Mouse (Mus musculus): ENCODE measurements around the gene Osbpl11. TPM values are rescaled to one million over a fixed set of nuclear protein-coding genes. Genes with fewer than 3 reads are reported as not detected.
"Not testable (repeated sequence)": the region's sequence is repeated elsewhere in the genome, so short reads cannot be mapped to it uniquely, and the experiment has no call there.

Gene Osbpl11
- total RNA-seq (2021): 10 to 100 TPM; 33.8 to 34.5 TPM
- long read RNA-seq, experiment 1, full-length matches to known transcripts: 20 of 34 reads
- long read RNA-seq, experiment 1, partial matches to known transcripts: 5 of 34 reads
- long read RNA-seq, experiment 1, other reads (novel, unspliced or antisense): 9 of 34 reads
- long read RNA-seq, experiment 2, full-length matches to known transcripts: 48 of 82 reads
- long read RNA-seq, experiment 2, partial matches to known transcripts: 19 of 82 reads
- long read RNA-seq, experiment 2, other reads (novel, unspliced or antisense): 15 of 82 reads

DNA sequence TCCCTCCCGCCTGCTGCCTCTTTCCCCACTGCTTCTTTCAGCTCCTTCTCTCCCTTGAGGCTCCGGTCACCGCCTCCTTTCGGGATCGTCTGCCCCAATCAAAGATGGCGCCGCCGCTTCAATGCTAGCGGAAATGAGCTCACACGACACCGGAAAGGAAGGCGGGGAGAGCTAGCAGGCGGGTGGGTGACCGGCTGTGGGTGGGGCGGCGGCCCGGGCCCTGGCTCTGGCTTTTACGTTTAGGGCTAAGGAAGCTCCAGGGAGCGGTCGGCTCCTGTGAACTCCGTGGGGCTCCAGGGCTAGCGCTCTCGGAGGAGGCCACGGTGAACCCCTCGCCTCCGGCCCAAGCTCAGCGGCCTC lies at the start of gene Osbpl11:
Gene Osbpl11, plus strand, starts transcription at position 171 of the 360 bp plus-strand sequence.
- peak; percentile 95 for DNase-seq (ENCODE audit: low spot score in 2 of 2)

DNA sequence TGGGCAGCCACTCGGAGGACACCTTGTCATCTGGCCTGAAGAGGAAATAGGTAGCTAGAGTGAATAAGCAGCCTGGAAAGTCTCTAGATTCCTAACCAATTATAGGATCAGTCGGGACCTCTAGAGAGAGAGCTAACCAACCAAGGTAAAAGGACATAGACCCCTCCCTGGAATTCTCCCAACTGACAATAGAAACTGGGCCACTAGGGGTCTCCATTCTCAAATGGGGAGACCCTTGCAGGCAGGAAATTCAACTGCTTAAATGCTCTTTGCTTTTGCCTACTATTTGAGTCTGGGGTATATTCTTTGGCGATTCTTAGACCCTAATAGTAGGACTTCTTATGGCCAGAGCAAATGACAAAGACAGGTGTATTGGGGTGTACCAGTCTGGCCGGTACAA lies 49.7 kb upstream of the Osbpl11 start:
- no peak for DNase-seq (ENCODE audit: low spot score in 2 of 2)

DNA sequence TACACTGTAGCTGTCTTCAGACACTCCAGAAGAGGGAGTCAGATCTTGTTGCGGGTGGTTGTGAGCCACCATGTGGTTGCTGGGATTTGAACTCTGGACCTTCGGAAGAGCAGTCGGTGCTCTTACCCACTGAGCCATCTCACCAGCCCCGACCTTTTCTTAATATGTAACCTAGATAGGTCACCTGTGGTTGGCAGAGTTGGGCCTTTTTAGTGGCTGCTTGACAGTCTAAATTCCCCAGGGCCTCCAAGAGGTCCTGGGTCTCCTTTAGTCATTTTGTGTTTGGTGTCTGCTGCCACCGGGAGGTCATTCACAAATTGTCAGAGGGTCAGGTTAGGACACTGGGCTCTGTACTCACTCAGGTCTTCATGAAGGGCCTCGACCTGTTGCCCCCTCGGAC lies 45.8 kb upstream of the Osbpl11 start:
- not testable (repeated sequence) for DNase-seq (ENCODE audit: low spot score in 2 of 2)

DNA sequence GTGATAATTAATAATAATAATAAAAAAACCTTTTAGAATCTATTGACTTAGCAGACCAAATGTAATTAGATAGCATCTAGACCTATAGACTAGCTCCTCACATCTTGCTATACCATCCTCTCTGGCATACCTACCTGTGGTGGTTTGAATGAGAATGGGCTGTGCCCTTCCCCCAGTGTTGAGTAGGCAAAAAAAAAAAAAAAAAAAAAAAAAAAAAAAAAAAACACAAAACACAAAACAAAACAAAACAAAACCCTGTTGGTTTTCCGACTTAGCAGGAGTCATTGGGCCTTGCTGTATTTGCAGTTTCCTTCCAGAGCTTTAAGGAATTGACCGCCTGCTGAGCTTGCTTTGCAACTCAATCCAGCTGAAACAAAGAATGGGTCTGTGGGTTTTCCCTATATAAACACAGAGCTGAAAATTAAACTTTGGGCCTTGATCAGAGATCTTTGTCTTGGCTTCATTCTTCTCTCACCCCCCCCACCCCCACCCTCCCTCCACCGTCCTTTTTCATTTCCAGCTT lies 43.1 kb upstream of the Osbpl11 start:
- DNase-seq (ENCODE audit: low spot score in 2 of 2): no peak

DNA sequence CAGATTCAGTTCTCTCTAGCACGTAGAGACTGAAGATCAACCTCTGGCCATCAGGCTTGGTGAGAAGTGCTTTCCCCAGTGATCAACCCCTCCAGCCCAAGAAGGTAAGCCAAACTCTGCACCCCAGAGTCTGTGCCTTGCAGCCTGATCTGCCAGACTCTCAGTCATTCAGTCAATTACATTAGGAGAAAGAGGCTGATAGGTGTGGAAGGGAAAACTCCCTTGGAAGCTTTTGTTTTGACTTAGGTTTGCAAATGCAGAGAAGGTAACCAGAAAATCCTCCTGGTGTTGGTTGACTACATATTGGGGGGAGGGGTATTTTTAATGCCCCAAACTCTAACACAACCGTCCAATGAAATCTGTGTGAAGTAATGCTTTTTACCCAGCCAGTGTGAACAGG lies 41.4 kb upstream of the Osbpl11 start:
- no peak for DNase-seq (ENCODE audit: low spot score in 2 of 2)

DNA sequence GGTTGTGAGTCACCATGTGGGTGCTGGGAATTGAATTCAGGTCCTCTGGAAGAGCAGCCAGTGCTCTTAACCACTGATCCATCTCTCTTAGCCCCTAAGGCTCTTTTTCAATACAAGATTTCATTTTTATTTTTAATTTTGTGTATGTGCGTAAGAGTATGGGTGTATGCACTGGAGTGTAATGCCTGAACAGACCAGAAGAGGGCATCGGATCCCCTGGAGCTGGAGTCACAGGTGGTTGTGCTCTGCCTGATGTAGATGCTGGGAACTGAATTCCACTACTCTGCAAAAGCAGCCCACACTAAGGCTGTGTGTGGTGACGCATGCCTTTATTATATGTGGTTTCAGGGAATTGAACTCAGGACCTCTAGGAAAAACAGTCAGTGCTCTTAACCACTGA lies 38.7 kb upstream of the Osbpl11 start:
- no peak for DNase-seq (ENCODE audit: low spot score in 2 of 2)

DNA sequence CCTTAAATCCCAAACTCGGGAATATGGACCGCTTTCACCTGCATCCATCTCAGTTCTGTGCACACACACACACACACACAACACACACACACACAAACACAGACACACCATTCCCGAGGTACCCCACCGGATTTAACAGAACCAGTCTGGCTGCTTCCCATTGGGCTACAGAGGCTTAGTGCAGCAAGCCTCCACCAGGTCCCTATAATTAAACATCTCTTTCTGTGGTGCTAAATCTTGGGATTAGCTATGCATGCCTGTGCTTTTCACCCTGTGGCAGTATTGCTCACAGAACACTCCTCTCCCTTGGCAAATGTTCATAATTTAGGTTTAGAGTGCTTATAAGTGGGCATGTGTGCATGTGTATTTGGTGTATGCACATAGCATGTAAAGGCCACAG lies 36.7 kb upstream of the Osbpl11 start:
- DNase-seq (ENCODE audit: low spot score in 2 of 2): no peak

DNA sequence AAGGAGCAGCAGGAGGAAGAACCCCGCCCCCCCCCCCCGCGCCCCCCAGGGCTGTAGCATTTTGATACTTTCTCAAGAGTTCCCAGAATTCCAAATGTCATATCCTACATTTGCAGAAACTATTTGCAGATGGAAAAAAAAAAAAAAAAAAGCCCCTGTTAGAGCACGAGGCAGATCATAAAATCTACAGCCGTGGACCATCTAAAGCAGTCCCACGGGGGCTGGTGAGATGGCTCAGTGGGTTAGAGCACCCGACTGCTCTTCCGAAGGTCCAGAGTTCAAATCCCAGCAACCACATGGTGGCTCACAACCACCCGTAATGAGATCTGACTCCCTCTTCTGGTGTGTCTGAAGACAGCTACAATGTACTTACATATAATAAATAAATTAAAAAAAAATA lies 34.0 kb upstream of the Osbpl11 start:
- DNase-seq (ENCODE audit: low spot score in 2 of 2): not testable (repeated sequence)

DNA sequence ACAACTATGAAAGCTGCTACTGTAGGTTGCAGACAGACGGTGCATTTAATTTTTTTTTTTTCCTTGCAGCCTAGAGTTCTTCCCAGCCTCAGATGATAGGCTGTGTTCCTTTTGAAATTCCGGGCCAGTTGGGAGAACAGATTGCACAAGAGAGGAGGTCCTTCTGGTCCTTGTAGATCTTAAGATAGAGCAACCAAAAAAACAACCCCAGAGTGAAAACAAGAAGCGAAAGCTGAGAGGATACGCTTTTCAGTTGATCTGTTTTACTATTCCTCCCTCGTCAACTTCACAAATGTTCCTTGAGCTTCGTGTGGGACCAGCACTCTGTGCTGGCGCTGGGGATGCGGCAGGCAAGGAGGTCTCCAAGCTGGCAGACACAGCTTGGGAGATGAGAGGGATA lies 33.3 kb upstream of the Osbpl11 start:
- no peak for DNase-seq (ENCODE audit: low spot score in 2 of 2)

DNA sequence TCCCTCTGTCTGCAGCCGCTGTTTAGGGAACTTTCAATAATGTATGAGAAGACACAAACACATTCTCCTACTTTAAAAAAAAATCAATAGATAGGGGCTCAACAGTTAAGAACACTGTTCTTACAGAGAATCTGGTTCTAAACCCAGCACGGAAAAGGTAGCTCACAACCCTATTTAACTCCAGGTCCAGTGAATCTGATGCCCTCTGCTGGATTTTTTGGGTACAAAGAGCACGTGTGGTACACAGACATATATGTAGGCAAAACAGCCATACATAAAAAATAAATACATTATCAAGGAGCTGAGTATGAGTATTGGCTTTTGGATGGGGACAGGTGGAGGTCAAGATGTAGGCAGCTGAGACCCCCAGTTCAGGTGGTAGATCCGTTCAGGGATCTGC lies 29.9 kb upstream of the Osbpl11 start:
- DNase-seq (ENCODE audit: low spot score in 2 of 2): no peak

DNA sequence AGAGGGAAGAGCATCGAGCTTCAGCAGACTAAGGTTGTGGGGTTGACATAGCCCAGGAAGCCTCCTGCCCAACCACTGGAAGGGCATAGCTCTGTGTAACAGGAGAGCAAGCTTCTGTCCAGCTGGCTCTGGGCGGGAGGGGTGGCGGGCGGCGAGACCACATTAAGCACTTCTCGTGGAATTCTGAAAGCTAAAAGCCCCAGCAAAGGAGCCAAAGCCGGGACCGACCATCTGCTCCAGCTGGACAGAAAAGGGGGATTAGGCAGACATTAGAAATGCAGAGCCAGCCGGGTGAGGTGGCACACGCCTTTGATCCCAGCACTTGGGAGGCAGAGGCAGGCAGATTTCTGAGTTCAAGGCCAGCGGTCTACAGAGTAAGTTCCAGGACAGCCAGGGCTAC lies 26.9 kb upstream of the Osbpl11 start:
- no peak for DNase-seq (ENCODE audit: low spot score in 2 of 2)

DNA sequence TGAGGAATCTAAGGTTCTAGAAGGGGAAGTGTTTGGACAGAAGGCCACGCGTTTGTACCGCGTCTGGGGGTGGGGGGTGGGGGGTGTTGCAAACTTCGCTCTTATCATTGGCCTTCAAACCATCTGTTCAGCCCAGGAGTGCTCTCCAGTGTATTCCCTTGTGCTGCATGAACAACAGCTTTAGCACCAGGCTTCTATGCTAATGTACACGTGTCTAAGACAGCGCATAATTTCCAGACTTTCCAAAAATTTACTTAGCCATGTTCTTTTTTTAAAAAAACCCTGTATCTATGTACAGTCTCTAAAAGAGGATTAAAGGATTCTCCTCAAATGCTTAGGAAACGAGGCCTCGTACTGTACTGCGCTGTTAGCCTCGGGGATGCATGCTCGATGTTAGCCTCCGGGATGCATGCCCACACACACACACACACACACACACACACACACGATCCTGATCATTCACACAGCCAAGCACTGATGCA lies 26.2 kb upstream of the Osbpl11 start:
- DNase-seq (ENCODE audit: low spot score in 2 of 2): no peak

DNA sequence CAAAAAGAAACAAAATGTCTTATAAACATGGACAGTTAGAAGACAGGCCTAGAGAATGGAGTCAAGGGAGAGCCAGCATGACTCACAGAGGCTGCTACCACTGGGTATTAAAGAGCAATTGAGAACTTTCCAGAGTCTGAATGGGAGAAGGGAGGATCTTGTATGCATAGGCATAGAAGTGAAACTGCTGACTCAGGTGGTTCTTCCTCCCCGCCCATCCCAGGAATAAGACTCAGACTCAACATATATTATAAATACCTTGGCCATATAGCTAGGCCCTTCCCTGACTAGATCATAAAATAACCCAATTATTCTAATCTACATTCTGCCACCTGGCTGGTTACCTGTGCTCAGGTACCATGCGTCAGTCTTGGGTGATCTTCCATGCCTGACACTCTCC lies 25.5 kb upstream of the Osbpl11 start:
- DNase-seq (ENCODE audit: low spot score in 2 of 2): no peak

DNA sequence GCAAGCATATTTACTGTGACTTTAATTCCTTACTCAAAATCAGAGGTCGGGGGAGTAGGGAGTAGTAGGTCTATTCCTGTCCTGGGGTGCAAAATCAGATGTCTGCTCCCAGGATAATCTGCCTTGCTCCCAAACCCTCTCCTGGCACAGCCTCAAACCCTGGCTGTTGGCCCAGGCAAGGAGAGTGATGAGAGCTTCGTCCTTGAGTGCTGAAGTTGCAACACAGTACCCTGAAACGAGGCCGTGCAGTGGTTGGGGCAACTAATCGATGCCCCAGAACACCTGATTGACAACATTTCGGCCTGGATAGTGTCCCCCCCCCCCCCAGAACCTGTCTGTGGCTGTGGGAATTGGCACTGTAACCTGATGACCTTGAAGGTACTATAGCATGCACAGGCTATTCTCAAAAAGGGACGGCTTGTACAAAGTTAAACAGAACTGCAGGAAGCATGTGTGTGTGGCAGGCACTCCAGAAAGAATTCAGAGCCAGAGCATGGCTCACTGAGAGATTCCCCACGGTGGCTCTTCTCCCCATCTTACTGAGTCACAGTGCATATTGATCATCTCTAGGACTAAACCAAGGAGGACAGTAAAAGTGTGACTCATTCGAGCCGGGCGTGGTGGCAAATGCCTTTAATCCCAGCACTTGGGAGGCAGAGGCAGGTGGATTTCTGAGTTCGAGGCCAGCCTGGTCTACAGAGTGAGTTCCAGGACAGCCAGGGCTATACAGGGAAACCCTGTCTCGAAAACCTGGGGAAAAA lies 21.4 kb upstream of the Osbpl11 start:
- peak in 1 of 2 experiments; percentile 51 for DNase-seq (ENCODE audit: low spot score in 2 of 2)

DNA sequence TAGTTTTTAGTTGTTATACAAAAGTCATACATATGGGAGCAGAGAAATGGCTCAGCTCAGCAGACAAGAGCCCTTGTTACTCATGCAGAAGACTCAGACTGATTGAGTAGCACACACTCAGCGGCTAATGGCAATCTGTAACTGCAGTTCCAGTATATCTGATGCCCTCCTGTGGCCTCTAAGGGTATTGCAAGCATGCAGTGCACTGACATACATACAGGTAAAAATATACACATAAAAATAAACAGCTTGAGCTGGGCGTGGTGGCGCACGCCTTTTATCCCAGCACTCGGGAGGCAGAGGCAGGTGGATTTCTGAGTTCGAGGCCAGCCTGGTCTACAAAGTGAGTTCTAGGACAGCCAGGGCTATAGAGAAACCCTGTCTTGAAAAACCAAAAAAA lies 18.6 kb upstream of the Osbpl11 start:
- not testable (repeated sequence) for DNase-seq (ENCODE audit: low spot score in 2 of 2)

DNA sequence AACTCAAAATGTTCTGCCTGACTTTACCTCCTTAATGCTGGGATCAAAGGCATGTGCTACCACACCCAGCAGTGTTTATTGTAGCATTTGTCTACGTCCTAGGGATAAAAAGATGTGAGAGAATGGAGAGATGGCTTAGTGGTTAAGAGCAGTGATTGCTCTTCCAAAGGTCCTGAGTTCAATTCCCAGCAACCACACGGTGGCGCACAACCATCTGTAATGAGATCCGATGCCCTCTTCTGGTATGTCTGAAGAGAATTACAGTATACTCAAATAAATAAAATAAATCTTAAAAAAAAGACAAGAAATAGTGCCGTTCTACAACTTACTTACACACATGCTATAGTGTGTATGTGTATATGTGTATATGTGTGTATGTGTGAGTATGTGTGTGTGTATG lies 17.3 kb upstream of the Osbpl11 start:
- no peak for DNase-seq (ENCODE audit: low spot score in 2 of 2)

DNA sequence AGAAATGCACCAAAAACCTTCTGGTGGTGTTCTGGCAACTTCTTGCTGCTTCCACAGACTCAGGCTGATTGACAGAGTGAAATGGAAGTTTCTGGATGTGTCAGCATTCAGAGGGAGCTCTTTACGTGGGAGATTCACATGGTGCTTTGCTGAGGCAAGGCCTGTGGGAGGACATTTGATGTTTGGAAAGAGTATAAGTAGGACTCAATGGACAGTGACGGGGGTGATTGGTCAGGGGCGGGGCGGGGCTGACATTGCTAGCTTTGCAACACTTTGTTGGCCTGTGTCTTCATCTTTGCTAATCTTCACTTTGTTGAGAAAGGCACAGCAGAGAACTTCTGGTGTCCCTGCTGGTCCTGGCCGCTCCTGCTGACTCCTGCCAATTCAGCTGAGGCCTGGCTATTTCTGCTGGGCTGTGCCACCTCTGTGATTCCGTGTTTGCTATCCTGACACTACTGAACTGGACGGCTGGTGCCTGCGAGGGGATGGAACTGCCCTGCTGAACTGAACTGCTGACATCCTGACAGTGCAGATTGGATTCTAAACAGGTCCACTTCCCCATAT lies 15.3 kb upstream of the Osbpl11 start:
- DNase-seq (ENCODE audit: low spot score in 2 of 2): no peak

DNA sequence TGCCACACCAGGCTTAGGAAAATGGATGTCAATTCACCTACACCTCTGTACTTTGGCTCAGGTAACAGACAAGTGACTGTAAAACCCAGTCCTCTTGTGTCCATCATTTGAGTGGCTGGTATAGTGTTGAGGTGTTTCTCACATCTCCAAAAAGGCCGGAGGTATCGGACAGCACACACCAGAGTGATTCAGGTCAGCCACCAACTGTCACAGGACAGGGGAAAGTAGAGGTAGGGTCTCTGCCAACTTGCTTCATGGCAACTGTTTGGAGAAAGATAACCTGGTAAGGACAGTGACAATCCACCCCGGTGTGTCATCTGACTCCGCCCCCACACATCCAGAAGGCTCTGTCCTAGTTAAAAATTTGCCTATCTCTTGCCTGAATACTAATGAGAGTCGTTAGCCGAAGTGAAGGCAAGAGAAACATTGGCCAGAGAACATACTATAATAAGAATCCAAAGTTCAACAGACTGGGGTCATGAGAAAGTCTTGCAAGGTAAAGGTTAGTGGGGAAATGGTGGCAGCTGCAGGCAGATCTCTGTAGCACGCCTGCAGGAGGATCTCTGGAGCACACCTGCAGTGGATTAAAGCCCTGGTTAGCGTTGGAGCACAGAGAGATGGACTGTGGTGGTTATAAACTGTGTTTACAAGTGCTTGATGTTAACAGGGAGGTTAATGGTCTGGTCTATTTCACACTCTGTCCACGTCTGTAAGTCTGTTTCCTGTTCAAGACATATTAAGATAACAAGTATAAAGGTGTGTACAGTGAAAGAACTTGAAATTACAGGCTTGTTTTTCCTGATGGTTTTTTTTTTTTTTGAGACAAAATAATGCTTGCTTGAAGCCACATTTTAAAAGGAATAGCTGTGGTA lies 13.9 kb upstream of the Osbpl11 start:
- no peak for DNase-seq (ENCODE audit: low spot score in 2 of 2)

DNA sequence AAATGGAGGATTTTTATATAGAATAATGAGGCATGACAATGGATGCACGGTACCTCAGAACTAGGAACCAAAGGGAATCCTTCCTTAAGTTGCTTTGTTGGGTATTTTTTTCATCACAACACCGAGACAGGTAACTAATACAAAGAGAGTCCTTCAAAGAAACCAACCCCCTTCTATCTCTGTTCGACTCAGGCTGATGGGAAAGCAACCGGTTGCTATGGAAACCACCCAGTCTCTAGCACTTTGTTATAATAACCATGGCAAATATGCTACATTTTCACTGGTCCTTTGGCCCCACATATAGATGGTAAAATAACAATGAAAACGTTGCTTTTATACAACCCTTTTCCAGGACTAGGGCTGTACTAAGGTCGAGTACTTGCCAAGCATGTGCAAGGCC lies 13.1 kb upstream of the Osbpl11 start:
- no peak for DNase-seq (ENCODE audit: low spot score in 2 of 2)

DNA sequence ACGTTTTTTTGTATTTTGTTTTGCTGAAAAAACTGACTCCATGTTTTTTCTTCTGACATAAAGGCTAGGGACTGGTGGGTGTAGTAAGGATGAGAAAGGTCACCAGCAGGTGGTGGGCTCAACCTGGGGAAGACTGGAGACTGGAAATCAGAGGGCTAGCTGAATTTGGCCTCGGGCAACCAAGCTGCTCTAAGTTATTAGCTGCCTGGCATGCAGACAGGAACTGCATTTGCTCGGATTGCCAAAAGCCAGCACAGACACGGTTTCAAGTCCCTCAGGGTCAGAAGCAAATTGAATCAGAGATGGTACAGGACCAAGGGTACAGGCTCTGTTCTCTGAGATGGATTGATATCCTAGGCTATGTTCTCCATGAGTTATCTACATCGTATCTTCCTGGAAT lies 11.7 kb upstream of the Osbpl11 start:
- DNase-seq (ENCODE audit: low spot score in 2 of 2): no peak

DNA sequence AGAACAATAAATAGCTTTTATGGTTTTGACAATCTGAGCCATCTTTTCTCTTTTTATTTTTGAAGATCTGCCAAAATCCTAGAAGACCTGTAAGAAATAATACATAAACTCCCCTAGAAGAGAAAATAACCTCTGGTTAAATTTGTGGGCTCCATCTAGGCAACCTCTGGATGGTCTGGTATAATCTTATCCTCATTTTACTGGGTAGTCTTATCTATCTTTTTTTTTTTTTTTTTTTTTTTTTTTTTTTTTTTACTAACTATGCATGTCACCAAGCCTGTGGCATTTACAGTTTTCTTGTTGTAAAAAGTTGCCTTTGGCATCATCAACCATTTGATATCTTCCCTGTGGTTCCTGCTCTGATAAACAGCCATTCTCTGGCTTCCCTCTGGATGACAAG lies 10.2 kb upstream of the Osbpl11 start:
- DNase-seq (ENCODE audit: low spot score in 2 of 2): no peak

All from adrenal gland, postnatal 4 days (tissue).